Mouse (Mus musculus): Measurements from ENCODE around the gene Gm21983. TPM values are rescaled to one million over a fixed set of nuclear protein-coding genes. Genes with fewer than 3 reads are reported as not detected.

Gm21983 gene
- polyA plus RNA-seq (2012; rRNA removed; ENCODE audit: low replicate concordance): 0.17 TPM in 1 of 2 replicates, not detected in the other

GRCm38 (mm10) chr7:27180837-27181695 is at the start of gene Gm21983, which contains the start of gene Mia:
Gm21983 (minus strand) TSS chr7:27181086.
Mia (minus strand) TSS chr7:27181157.

GRCm38 (mm10) chr7:27228281-27228821 is 47.5 kb upstream of the Gm21983 start, which contains the start of gene Itpkc:
Itpkc (minus strand) TSS chr7:27228661.

GRCm38 (mm10) chr7:27195681-27196611 is 15.1 kb upstream of the Gm21983 start, which contains the start of the genes BC024978 and Snrpa:
BC024978 (plus strand) TSS chr7:27195781.
Snrpa (minus strand) TSS chr7:27196271.

GRCm38 (mm10) chr7:27178324-27179216 is 2.3 kb downstream of the Gm21983 start, which contains the start of gene Rab4b:
Rab4b (minus strand) TSS chr7:27178896.

GRCm38 (mm10) chr7:27166614-27167474 is 14.0 kb downstream of the Gm21983 start, which contains the start of gene Egln2:
Egln2 (minus strand) TSS chr7:27166802.

GRCm38 (mm10) chr7:27153205-27153764 is 27.6 kb downstream of the Gm21983 start, which contains the start of gene Cyp2t4:
Cyp2t4 (plus strand) TSS chr7:27153714.

GRCm38 (mm10) chr7:27119676-27120075 is 61.2 kb downstream of the Gm21983 start, which contains the start of gene Cyp2f2:
Cyp2f2 (plus strand) TSS chr7:27119909.

Other genes with a start within 250 kb of the Gm21983 start
- not detected in 2 replicates for gene Cyp2a22, start 241.7 kb downstream of the Gm21983 start, polyA plus RNA-seq (2012; rRNA removed; ENCODE audit: low replicate concordance)
- gene Cyp2a12, start 152.0 kb downstream of the Gm21983 start, polyA plus RNA-seq (2012; rRNA removed; ENCODE audit: low replicate concordance): 0.06 and 0.24 TPM in 2 replicates
- gene Cyp2f2, start 61.2 kb downstream of the Gm21983 start, polyA plus RNA-seq (2012; rRNA removed; ENCODE audit: low replicate concordance): 9.0 and 14.8 TPM in 2 replicates
- not detected in 2 replicates for gene Cyp2t4, start 27.4 kb downstream of the Gm21983 start, polyA plus RNA-seq (2012; rRNA removed; ENCODE audit: low replicate concordance)
- gene Egln2, start 14.3 kb downstream of the Gm21983 start, polyA plus RNA-seq (2012; rRNA removed; ENCODE audit: low replicate concordance): 83.5 and 96.6 TPM in 2 replicates
- 77.9 and 79.4 TPM in 2 replicates for gene Rab4b, start 2.2 kb downstream of the Gm21983 start, polyA plus RNA-seq (2012; rRNA removed; ENCODE audit: low replicate concordance)
- gene Mia, start 71 bp upstream of the Gm21983 start, polyA plus RNA-seq (2012; rRNA removed; ENCODE audit: low replicate concordance): 1.1 TPM in 1 of 2 replicates, not detected in the other
- gene BC024978, start 14.7 kb upstream of the Gm21983 start, polyA plus RNA-seq (2012; rRNA removed; ENCODE audit: low replicate concordance): 20.1 and 21.9 TPM in 2 replicates
- 111 and 233 TPM in 2 replicates for gene Snrpa, start 15.2 kb upstream of the Gm21983 start, polyA plus RNA-seq (2012; rRNA removed; ENCODE audit: low replicate concordance)
- 7.3 and 14.0 TPM in 2 replicates for gene Itpkc, start 47.6 kb upstream of the Gm21983 start, polyA plus RNA-seq (2012; rRNA removed; ENCODE audit: low replicate concordance)
- 50.2 and 54.2 TPM in 2 replicates for gene Coq8b, start 51.9 kb upstream of the Gm21983 start, polyA plus RNA-seq (2012; rRNA removed; ENCODE audit: low replicate concordance)
- gene Numbl, start 77.3 kb upstream of the Gm21983 start, polyA plus RNA-seq (2012; rRNA removed; ENCODE audit: low replicate concordance): 30.1 and 76.4 TPM in 2 replicates
- gene Ltbp4, start 156.6 kb upstream of the Gm21983 start, polyA plus RNA-seq (2012; rRNA removed; ENCODE audit: low replicate concordance): 418 and 455 TPM in 2 replicates
- gene Shkbp1, start 174.9 kb upstream of the Gm21983 start, polyA plus RNA-seq (2012; rRNA removed; ENCODE audit: low replicate concordance): 52.2 and 84.5 TPM in 2 replicates
- gene Gm20479, start 176.3 kb upstream of the Gm21983 start, polyA plus RNA-seq (2012; rRNA removed; ENCODE audit: low replicate concordance): 3.5 TPM in 1 of 2 replicates, not detected in the other

All from subcutaneous adipose tissue, adult 2 months (tissue).